Mouse (Mus musculus): ENCODE results near the gene Mri1.

The Mri1 gene

DNA sequence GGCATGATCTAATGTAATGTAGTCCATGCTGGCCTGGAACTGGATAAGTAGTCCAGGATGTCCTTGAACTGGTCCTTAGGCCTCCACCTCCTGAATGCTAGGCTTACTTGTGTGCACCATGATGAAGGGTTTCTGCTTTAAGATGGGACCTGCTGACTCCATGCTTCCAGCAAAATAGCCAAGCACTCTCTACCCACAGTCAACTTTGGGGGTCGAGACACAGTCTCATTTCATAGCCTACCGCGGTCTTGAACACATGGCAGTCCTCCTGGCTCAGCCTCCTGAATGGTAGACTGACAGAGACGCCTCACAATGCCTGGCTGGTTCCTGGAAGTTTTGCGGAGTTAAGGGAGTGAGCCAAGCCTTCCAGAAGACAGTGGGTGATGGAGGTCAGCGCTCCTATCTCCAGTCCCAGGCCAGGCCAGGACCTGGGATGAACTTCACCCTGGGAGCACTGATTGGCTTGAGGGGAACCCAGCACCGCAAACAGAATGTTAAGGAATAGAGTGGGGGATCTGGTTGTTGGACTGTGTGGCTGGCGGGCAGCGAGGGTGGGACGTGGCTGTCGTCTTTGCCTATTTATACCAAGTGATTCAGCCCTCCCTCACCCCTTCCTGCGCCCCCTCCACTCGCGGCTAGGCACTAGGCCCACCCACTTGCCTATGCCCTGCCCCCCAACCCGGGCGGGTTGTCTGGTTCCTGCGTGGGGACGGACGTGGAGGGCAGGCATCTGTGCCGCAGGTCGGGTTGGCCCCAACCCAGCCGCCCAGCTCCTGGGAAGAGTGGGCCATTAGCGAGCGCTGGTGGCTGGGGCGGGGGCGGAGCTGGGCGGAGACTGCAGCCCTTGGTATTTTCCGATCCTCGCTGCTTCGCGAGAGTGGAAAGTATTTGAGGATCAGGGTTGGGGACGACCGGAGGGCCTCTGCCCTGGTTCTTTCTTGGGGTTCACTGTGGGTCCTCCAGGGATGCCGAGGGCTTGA lies 53.9 kb downstream of the Mri1 start:
- peak; percentile 79 to 81 for DNase-seq (ENCODE audit: low spot score in 2 of 2)

DNA sequence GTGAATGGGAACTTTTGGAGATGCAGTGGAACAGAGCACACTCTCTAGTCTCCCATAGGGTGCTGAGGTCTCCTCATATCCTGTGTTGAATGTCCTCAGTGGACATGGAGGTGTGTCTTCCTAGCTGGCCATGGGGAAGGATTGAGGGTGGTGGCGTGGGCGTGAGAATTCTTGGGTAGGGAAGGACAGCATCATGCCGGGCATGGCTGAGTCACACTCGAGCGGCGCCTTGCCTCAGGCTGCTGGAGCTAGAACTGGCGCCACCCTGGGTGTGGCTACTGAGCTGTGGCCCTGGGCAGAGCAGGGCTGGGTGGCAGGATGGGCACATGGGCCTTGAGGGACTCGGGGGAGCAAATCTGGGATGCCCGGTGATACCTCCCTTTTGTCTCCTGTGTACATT lies 54.7 kb downstream of the Mri1 start:
- DNase-seq (ENCODE audit: low spot score in 2 of 2) = peak in 1 of 2 experiments; percentile 57

DNA sequence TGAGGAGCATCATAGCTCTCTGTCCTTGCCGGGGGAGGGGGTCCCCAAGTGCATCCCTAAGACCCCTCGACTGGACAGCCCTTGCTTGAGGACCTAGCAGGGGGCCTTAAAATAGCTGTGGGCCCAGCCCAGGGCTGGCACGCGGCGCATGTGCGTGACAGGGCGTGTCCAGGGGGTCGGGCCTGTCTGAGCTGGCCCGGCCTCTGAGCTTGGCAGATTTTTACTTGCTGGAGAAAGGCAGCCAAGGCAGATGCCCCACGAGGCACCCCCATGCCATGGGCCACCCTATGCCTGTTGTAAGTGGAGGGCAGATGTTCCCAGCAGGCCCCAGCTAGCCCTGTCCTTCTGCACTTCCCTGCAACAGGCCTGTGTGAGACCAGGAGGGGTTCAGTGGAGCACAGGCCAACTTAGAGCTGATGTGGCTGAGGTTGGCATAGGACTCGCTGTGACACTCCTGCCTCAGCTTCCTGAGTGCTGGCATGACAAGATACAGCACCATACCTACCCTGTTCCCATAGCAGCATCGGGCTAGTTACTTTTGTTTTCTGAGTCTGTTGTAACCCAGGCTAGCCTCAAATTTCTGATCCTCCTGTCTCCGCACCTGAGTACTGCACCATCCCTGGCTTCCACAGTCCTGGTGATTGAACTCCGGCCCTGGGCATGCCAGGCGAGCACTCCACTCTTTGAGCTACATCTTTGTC lies 55.4 kb downstream of the Mri1 start:
- peak in 1 of 2 experiments; percentile 63 for DNase-seq (ENCODE audit: low spot score in 2 of 2)

DNA sequence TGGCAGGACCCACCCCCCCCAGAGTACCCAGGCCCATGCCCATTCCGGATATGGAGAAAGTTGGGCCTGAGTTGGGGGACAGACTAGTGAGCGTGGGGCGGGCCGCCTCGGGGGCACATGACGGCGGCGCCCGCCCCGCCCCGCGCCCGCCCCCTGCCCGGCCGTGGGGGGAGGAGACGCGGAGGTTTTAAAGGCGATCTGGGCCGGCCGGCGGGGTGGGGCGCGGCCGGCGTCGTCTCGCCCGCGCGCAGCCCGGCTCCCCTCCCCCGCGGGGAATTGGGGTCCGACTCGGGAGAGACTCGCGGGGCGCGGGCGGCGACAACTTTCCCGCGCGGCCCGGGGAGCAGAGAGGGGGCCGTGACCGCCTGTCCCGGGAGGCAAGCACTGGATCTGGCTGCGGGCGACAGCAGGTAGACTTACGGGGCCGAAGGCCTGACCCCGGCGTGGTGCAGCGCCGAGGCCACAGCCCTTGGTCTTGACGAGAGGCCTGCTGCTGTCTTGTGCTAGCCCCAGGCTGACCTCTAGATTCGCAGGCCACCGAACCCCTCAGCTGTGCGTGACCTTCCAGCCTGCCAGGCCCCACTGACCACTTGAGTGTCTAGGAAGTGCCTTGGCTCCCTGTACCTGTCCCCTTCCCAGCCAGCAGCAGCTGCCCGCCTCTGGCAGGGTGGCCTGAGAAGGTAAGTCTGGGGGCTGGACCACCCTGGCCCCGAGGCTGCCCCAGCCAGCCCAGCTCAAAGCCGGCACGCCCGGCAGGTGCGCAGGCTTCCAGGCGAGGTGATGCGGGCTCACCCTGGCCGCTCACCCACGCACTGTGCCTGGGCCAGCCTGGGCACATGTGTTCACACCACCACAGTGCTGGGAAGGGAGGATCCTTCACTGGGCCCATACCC lies 56.2 kb downstream of the Mri1 start:
- no peak for DNase-seq (ENCODE audit: low spot score in 2 of 2)

DNA sequence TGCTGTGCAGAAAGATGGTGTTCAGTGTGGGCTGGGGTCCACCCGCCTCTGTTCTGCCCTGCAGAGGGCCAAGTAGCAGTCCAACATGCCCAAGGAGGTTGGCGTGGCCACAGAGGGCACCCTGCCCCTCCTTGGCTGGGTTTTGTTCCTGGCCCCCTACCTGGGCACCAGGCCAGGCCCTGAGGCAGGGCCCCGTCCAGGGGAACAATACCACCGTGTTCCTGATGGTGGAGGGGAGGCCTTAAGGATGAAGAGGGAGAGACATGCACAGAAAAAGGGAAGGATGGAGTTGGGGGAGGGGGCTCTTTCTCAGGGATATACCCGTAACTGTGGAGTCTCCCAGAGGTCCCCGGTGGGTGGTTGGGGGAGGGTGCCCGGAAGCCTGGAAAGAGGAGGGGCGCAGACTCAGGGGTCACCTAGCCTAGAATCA lies 57.0 kb downstream of the Mri1 start:
- DNase-seq (ENCODE audit: low spot score in 2 of 2) = no peak
